ENCODE assay signal across 16 mouse cellular contexts in genomic region chr13:116303766-116304165, GRCm38 (mm10). TPM values are rescaled to one million over a fixed set of nuclear protein-coding genes. Genes with fewer than 3 reads are reported as not detected.
DNase-seq lines count a peak whose midpoint lies in the region; ATAC-seq lines count a peak whose summit lies in the region.
"Had no signal": no experiment of that assay in that cellular context is flagged by ENCODE, and none has a peak within 500 bp of the region (broad histone marks: within the 10 kb centered on the region; RNA-seq: fewer than 3 reads in every experiment).

No protein-coding gene starts in this region.

- H3K9me3 ChIP-seq in heart, embryonic 11.5 days (replicated peaks; ENCODE audit: control insufficient read depth, low read length): no peaks in the 10 kb centered on the region
- 0 out of 2 replicates have a peak, but pooled peaks cover 2% of the 10 kb centered on the region for H3K9me3 ChIP-seq in forebrain, embryonic 15.5 days
- no peaks in the 10 kb centered on the region for H3K9me3 ChIP-seq in neural tube, embryonic 12.5 days
- no peaks in the 10 kb centered on the region for H3K9me3 ChIP-seq in intestine, embryonic 15.5 days

- no peak for ATAC-seq in heart, embryonic 11.5 days (replicated peaks; ENCODE audit: insufficient number of reproducible peaks, low FRiP score, low TSS enrichment)
- no peak for ATAC-seq in forebrain, embryonic 15.5 days (replicated peaks)
- ATAC-seq in neural tube, embryonic 12.5 days (ENCODE audit: low FRiP score, low read depth): no peak
- ATAC-seq in intestine, embryonic 15.5 days: no peak
- no peak for ATAC-seq in frontal cortex, adult (ENCODE audit: low TSS enrichment)

- intact Hi-C loops in heart, postnatal 25 days (cut with DNase I): loop anchor here (10.0 kb wide), 1 partner anchor 401 kb away; no protein-coding TSS in a partner anchor

- H3K36me3 ChIP-seq in heart, embryonic 11.5 days (ENCODE audit: control insufficient read depth, insufficient read depth, low read length): no peaks in the 10 kb centered on the region
- H3K36me3 ChIP-seq in forebrain, embryonic 15.5 days: no peaks in the 10 kb centered on the region
- H3K36me3 ChIP-seq in neural tube, embryonic 12.5 days: no peaks in the 10 kb centered on the region
- H3K36me3 ChIP-seq in intestine, embryonic 15.5 days: no peaks in the 10 kb centered on the region

- H3K4me2 ChIP-seq in heart, embryonic 11.5 days: peak overlapping the region; percentile 46
- H3K4me2 ChIP-seq in forebrain, embryonic 15.5 days (replicated peaks): peak overlapping the region; percentile 26
- H3K4me2 ChIP-seq in neural tube, embryonic 12.5 days (replicated peaks): peak overlapping the region; percentile 47
- no peak overlapping the region for H3K4me2 ChIP-seq in intestine, embryonic 15.5 days (replicated peaks)

- 10% methylated on average over 6 of the region's 6 CpGs for WGBS in heart, embryonic 11.5 days (ENCODE audit: insufficient replicate concordance)
- 5% methylated on average over 6 of the region's 6 CpGs for WGBS in forebrain, embryonic 15.5 days
- WGBS in neural tube, embryonic 12.5 days: 0% methylated on average over 6 of the region's 6 CpGs
- 12% methylated on average over 6 of the region's 6 CpGs for WGBS in intestine, embryonic 15.5 days

- no peak for DNase-seq in heart, postnatal 25 days (ENCODE audit: low spot score)
- peak; percentile 40 for DNase-seq in embryo, embryonic 9.5 days (ENCODE audit: extremely low spot score)
- DNase-seq in MN1 (ENCODE audit: low spot score): no peak
- DNase-seq: cerebellum, adult 11-12 months; heart, adult 18-20 months; kidney, postnatal 14 days; lung, adult 2 months; thymus, postnatal 25 days had no signal

- no peak overlapping the region for H3K4me3 ChIP-seq in heart, embryonic 11.5 days (ENCODE audit: low read depth, low read length)
- peak overlapping the region; percentile 18 for H3K4me3 ChIP-seq in forebrain, embryonic 15.5 days
- H3K4me3 ChIP-seq in neural tube, embryonic 12.5 days: peak overlapping the region; percentile 28
- no peak overlapping the region for H3K4me3 ChIP-seq in intestine, embryonic 15.5 days (replicated peaks)

- no peak overlapping the region for H3K27ac ChIP-seq in heart, embryonic 11.5 days (ENCODE audit: low read depth, low read length)
- peak overlapping the region; percentile 23; the same call in 1 of the 2 replicates for H3K27ac ChIP-seq in forebrain, embryonic 15.5 days (replicated peaks)
- H3K27ac ChIP-seq in neural tube, embryonic 12.5 days: 0 out of 2 replicates have a peak overlapping the region, but pooled peaks have one; percentile 37
- H3K27ac ChIP-seq in intestine, embryonic 15.5 days: no peak overlapping the region

- no peak overlapping the region for H3K9ac ChIP-seq in heart, embryonic 11.5 days (ENCODE audit: low read depth, low read length)
- no peak overlapping the region for H3K9ac ChIP-seq in forebrain, embryonic 15.5 days (replicated peaks)
- peak overlapping the region; percentile 49 for H3K9ac ChIP-seq in neural tube, embryonic 12.5 days
- H3K9ac ChIP-seq in intestine, embryonic 15.5 days: no peak overlapping the region

- H3K4me1 ChIP-seq in heart, embryonic 11.5 days (ENCODE audit: control insufficient read depth, insufficient read depth, low read length): no peaks in the 10 kb centered on the region; the same call in 1 of the 2 replicates
- peaks cover 5% of the 10 kb centered on the region; the same call in 1 of the 2 replicates for H3K4me1 ChIP-seq in forebrain, embryonic 15.5 days
- no peaks in the 10 kb centered on the region for H3K4me1 ChIP-seq in neural tube, embryonic 12.5 days
- no peaks in the 10 kb centered on the region for H3K4me1 ChIP-seq in intestine, embryonic 15.5 days (replicated peaks)

- H3K27me3 ChIP-seq in heart, embryonic 11.5 days (ENCODE audit: control insufficient read depth, insufficient read depth, low read length): peaks cover 76% of the 10 kb centered on the region
- H3K27me3 ChIP-seq in forebrain, embryonic 15.5 days: peaks cover 85% of the 10 kb centered on the region
- H3K27me3 ChIP-seq in neural tube, embryonic 12.5 days (replicated peaks): peaks cover 86% of the 10 kb centered on the region
- peaks cover 75% of the 10 kb centered on the region for H3K27me3 ChIP-seq in intestine, embryonic 15.5 days (replicated peaks)

RNA-seq across cellular contexts. Expression of gene Isl1, which starts 5.7 kb away (rescaled TPM):
- 8.4 and 13.9 TPM in 2 replicates for polyA plus RNA-seq in heart, embryonic 11.5 days (2014; fragmentation: Nextera tagmentation; extraction: Ambion mirVana)
- total RNA-seq in heart, postnatal 25 days (2021): under 1 TPM; 0.10 to 0.48 TPM
- polyA plus RNA-seq in forebrain, embryonic 15.5 days (2015; fragmentation: Nextera tagmentation; extraction: Ambion mirVana): 58.1 and 65.4 TPM in 2 replicates
- 134 and 188 TPM in 2 replicates for polyA plus RNA-seq in neural tube, embryonic 12.5 days (2016; fragmentation: Nextera tagmentation; extraction: Ambion mirVana)
- polyA plus RNA-seq in intestine, embryonic 15.5 days (2015; fragmentation: Nextera tagmentation; extraction: Ambion mirVana): 9.6 and 11.2 TPM in 2 replicates
- total RNA-seq: layer of hippocampus, postnatal 25 days; megakaryocyte, adult 5-6 weeks; neutrophil, adult 5-6 weeks had no signal

Comparison
In these comparisons a context has a peak if more than half of its experiments do, and no peak if none do; other contexts are left out.
1. H3K27ac ChIP-seq: peak in forebrain, embryonic 15.5 days (single experiment) and neural tube, embryonic 12.5 days (single experiment); none in heart, embryonic 11.5 days (single experiment) and intestine, embryonic 15.5 days (single experiment).
2. H3K4me3 ChIP-seq: peak in forebrain, embryonic 15.5 days (single experiment) and neural tube, embryonic 12.5 days (single experiment); none in heart, embryonic 11.5 days (single experiment) and intestine, embryonic 15.5 days (single experiment).